Mouse (Mus musculus) adrenal gland, postnatal 14 days (tissue): ENCODE data around the gene Olfr325. TPM values are rescaled to one million over a fixed set of nuclear protein-coding genes. Genes with fewer than 3 reads are reported as not detected.

Experiments used
- DNase-seq: peaks from one replicate; pipeline ENCODE4 v3.0.0; 2021; ENCODE audit warnings: mixed read lengths
- total RNA-seq: library from RNA; stranded (reverse); gene quantifications from 2 replicates; pipeline ENCODE4 v1.2.3, GENCODE M21; 2021

The Olfr325 gene
- total RNA-seq, 1 experiment from 2014 or later: not detected

DNA sequence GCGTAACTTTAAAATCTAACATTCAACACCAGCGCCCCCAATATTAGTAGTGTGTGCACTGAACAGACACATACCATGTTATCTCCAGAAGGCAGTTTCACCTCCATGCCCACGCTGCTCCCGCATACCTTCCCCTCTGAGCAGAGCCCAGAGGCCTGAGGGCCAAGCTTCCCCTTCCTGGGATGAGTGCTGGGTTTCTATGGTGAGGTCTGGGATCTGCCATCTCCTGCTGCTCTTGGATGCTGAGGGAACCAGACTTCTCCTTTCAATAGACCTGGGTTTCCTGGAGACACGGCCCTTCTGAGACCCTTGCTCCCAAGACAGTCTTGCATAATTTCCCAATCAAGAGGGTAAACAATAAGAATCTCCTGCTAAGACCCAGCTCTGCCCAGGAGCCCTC is 52.9 kb downstream of the Olfr325 start, which contains the start of gene Olfr323:
Gene Olfr323, minus strand, starts transcription at position 101 of the 400 bp plus-strand sequence.
- no peak for DNase-seq

Other genes with a start within 250 kb of the Olfr325 start
- gene Zfp672, start 247.4 kb upstream of the Olfr325 start, total RNA-seq: 56.7 and 59.3 TPM in 2 replicates
- gene Sh3bp5l, start 247.0 kb upstream of the Olfr325 start, total RNA-seq: 38.5 and 47.5 TPM in 2 replicates
- gene Lypd8, start 198.7 kb upstream of the Olfr325 start, total RNA-seq: not detected in 2 replicates
- gene 1810065E05Rik, start 156.6 kb upstream of the Olfr325 start, total RNA-seq: not detected in 2 replicates
- not detected in 2 replicates for gene Gm12253, start 145.2 kb upstream of the Olfr325 start, total RNA-seq
- gene Lypd9, start 124.8 kb upstream of the Olfr325 start, total RNA-seq: not detected in 2 replicates
- gene Olfr30, start 115.5 kb upstream of the Olfr325 start, total RNA-seq: not detected in 2 replicates
- gene Olfr332, start 85.2 kb upstream of the Olfr325 start, total RNA-seq: not detected in 2 replicates
- not detected in 2 replicates for gene Olfr331, start 75.2 kb upstream of the Olfr325 start, total RNA-seq
- not detected in 2 replicates for gene Olfr330, start 42.9 kb upstream of the Olfr325 start, total RNA-seq
- not detected in 2 replicates for gene Olfr329-ps, start 31.3 kb upstream of the Olfr325 start, total RNA-seq
- 0.15 TPM in 1 of 2 replicates, not detected in the other for gene Olfr328, start 22.1 kb upstream of the Olfr325 start, total RNA-seq
- gene Olfr224, start 7.2 kb upstream of the Olfr325 start, total RNA-seq: not detected in 2 replicates
- gene Olfr324, start 17.4 kb downstream of the Olfr325 start, total RNA-seq: not detected in 2 replicates
- gene 2210407C18Rik, start 38.3 kb downstream of the Olfr325 start, total RNA-seq: not detected in 2 replicates
- not detected in 2 replicates for gene Olfr323, start 52.8 kb downstream of the Olfr325 start, total RNA-seq
- gene Trim58, start 62.7 kb downstream of the Olfr325 start, total RNA-seq: 0.49 and 1.3 TPM in 2 replicates
- gene Olfr322, start 81.1 kb downstream of the Olfr325 start, total RNA-seq: not detected in 2 replicates
- not detected in 2 replicates for gene Olfr320, start 103.4 kb downstream of the Olfr325 start, total RNA-seq
- gene Olfr319, start 121.4 kb downstream of the Olfr325 start, total RNA-seq: not detected in 2 replicates
- gene Olfr318, start 146.3 kb downstream of the Olfr325 start, total RNA-seq: not detected in 2 replicates
- gene Olfr317, start 161.5 kb downstream of the Olfr325 start, total RNA-seq: not detected in 2 replicates
- gene Olfr316, start 175.0 kb downstream of the Olfr325 start, total RNA-seq: not detected in 2 replicates
- gene Olfr315, start 195.5 kb downstream of the Olfr325 start, total RNA-seq: not detected in 2 replicates
- gene Olfr314, start 205.2 kb downstream of the Olfr325 start, total RNA-seq: not detected in 2 replicates
- 4.2 and 4.9 TPM in 2 replicates for gene Fam183b, start 224.2 kb downstream of the Olfr325 start, total RNA-seq
- not detected in 2 replicates for gene Olfr313, start 237.3 kb downstream of the Olfr325 start, total RNA-seq